Mouse (Mus musculus): ENCODE results near the gene Gnao1. TPM values are rescaled to one million over a fixed set of nuclear protein-coding genes. Genes with fewer than 3 reads are reported as not detected.

Gnao1 gene
- total and polyA plus RNA-seq, 2 experiments, result under 0.01 to 0.26 TPM

DNA sequence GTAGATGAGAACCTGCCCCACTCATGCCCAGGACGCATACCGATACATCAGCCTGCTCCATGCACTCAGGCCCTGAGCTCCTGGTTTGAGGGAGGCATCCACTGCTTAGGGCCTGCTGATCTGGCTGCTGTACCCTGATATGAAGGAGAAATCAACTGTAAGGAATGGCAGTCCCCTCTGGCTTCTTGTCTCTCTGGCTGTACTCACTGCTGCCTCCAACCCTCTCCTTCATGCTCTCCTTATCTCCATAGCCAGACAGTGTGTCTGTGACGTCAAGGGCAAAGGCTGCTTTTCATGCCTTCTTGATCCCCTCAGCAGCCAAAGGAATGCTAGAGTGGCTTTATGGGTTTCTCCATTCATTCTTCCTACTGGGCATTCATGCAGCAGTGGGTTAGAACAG is 92.3 kb downstream of the Gnao1 start:
- no peak overlapping the region for H3K27ac ChIP-seq (replicated peaks; ENCODE audit: insufficient read depth, low read depth, low read length)
- no peak for DNase-seq (ENCODE audit: extremely low read depth, low read depth, low spot score)

DNA sequence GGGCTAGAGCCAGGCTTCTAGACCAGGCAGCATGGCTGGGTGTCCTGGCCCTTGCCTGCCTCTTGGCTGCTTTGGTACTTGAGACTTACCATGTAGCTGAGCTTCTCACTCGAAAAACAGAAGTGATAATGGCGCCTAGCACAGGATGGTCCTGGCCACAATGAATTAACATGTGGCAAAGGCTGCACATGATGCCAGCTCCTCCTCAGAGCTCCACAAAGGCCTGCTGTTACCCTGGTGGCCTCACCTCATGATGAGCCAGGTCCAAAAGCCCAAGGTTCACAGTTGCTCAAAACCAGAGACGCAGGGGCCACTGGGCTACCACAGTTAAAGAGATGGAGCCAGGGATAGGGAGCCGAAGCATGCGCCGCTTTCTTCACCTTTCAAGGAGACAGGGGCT is 97.2 kb downstream of the Gnao1 start:
- no peak for TF ChIP-seq POLR2A (IDR thresholded peaks at IDR 0.05; ENCODE audit: extremely low read depth, insufficient read depth, low read length)
- no peak for TF ChIP-seq CTCF (IDR thresholded peaks at IDR 0.05; ENCODE audit: low read depth, low read length)
- Histone ChIP-seq H3K9ac (ENCODE audit: low read depth, low read length) (no peak overlapping the region), H3K36me3 (ENCODE audit: control insufficient read depth, insufficient read depth, low read length) (no peaks in the 10 kb centered on the region), H3K27me3 (ENCODE audit: control insufficient read depth, insufficient read depth, low read length) (no peaks in the 10 kb centered on the region), H3K4me3 (ENCODE audit: insufficient read depth, low read depth, low read length) (no peak overlapping the region), H3K79me2 (ENCODE audit: control insufficient read depth, insufficient read depth, low read length) (no peaks in the 10 kb centered on the region), H3K27ac (replicated peaks; ENCODE audit: insufficient read depth, low read depth, low read length) (no peak overlapping the region), H3K4me1 (ENCODE audit: control insufficient read depth, insufficient read depth, low read length) (peaks cover 5% of the 10 kb centered on the region)
- WGBS, result 90% methylated on average over 6 of the region's 6 CpGs
- DNase-seq (ENCODE audit: extremely low read depth, low read depth, low spot score), result no peak

More for the DNA sequence above, 92.3 kb downstream of the Gnao1 start:
- no peaks in the 10 kb centered on the region for H3K36me3 ChIP-seq (ENCODE audit: control insufficient read depth, insufficient read depth, low read length)
- no peaks in the 10 kb centered on the region for H3K27me3 ChIP-seq (ENCODE audit: control insufficient read depth, insufficient read depth, low read length)
- TF ChIP-seq CTCF (IDR thresholded peaks at IDR 0.05; ENCODE audit: low read depth, low read length), result no peak
- TF ChIP-seq POLR2A (IDR thresholded peaks at IDR 0.05; ENCODE audit: extremely low read depth, insufficient read depth, low read length), result no peak
- H3K4me3 ChIP-seq (ENCODE audit: insufficient read depth, low read depth, low read length), result no peak overlapping the region
- H3K79me2 ChIP-seq (ENCODE audit: control insufficient read depth, insufficient read depth, low read length), result no peaks in the 10 kb centered on the region
- no peaks in the 10 kb centered on the region for H3K4me1 ChIP-seq (ENCODE audit: control insufficient read depth, insufficient read depth, low read length)
- no peak overlapping the region for H3K9ac ChIP-seq (ENCODE audit: low read depth, low read length)
- WGBS, result 89% methylated on average over 3 of the region's 3 CpGs

DNA sequence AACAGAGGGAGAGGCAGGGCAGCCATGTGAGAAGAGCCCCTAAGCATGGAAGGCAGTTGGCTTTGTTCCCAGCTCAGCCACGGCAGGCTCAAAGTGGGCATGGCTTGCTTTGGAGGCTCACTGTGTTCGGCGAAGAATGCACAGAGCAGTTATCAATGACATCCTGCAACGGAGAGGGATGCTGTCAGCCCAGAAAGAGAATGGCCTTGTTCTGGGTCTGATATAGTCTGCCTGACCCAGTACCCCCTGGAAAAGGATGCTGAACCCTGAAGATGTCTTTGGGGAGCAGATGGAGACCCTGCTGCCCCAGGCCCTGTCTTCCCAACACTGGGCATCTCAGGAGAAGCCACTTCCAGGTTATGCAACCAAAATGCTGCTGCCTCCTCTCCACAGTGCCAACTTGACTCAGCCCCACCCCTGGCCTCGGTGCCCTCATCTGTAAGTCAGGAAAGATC is 98.2 kb downstream of the Gnao1 start:
- H3K27me3 ChIP-seq (ENCODE audit: control insufficient read depth, insufficient read depth, low read length), result no peaks in the 10 kb centered on the region
- H3K4me3 ChIP-seq (ENCODE audit: insufficient read depth, low read depth, low read length), result no peak overlapping the region
- no peaks in the 10 kb centered on the region for H3K36me3 ChIP-seq (ENCODE audit: control insufficient read depth, insufficient read depth, low read length)
- no peak overlapping the region for H3K27ac ChIP-seq (replicated peaks; ENCODE audit: insufficient read depth, low read depth, low read length)
- DNase-seq (ENCODE audit: extremely low read depth, low read depth, low spot score), result no peak
- WGBS, result 56% methylated on average over 5 of the region's 5 CpGs
- no peak overlapping the region for H3K9ac ChIP-seq (ENCODE audit: low read depth, low read length)
- peaks cover 10% of the 10 kb centered on the region for H3K4me1 ChIP-seq (ENCODE audit: control insufficient read depth, insufficient read depth, low read length)
- TF ChIP-seq POLR2A (IDR thresholded peaks at IDR 0.05; ENCODE audit: extremely low read depth, insufficient read depth, low read length) (no peak), CTCF (IDR thresholded peaks at IDR 0.05; ENCODE audit: low read depth, low read length) (no peak)
- H3K79me2 ChIP-seq (ENCODE audit: control insufficient read depth, insufficient read depth, low read length), result no peaks in the 10 kb centered on the region

DNA sequence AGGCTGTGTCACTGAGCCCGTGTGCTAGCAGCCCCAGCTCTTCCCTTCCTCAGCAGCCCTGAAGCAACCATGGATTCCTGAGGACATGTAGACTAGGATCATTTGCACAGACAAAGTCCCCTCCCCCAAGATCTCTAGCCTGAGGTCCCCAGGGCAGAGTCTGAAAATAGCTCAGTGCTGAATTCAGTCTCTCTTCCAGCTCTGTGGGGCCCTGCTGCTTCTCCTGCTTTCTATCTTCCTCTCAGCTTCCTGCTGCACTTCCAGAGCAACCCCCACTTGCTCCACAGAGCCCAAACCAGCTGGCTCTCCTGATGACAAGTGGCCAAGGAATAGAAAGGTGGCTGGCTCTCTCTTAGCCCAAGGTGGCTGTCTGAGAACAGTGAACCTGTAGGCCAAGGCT is 98.8 kb downstream of the Gnao1 start:
- Histone ChIP-seq H3K27ac (replicated peaks; ENCODE audit: insufficient read depth, low read depth, low read length) (no peak overlapping the region), H3K79me2 (ENCODE audit: control insufficient read depth, insufficient read depth, low read length) (no peaks in the 10 kb centered on the region), H3K36me3 (ENCODE audit: control insufficient read depth, insufficient read depth, low read length) (no peaks in the 10 kb centered on the region), H3K9ac (ENCODE audit: low read depth, low read length) (no peak overlapping the region), H3K4me1 (ENCODE audit: control insufficient read depth, insufficient read depth, low read length) (peaks cover 10% of the 10 kb centered on the region), H3K27me3 (ENCODE audit: control insufficient read depth, insufficient read depth, low read length) (no peaks in the 10 kb centered on the region), H3K4me3 (ENCODE audit: insufficient read depth, low read depth, low read length) (no peak overlapping the region)
- TF ChIP-seq POLR2A (IDR thresholded peaks at IDR 0.05; ENCODE audit: extremely low read depth, insufficient read depth, low read length) (no peak), CTCF (IDR thresholded peaks at IDR 0.05; ENCODE audit: low read depth, low read length) (no peak)
- DNase-seq (ENCODE audit: extremely low read depth, low read depth, low spot score), result no peak
- WGBS, result 63% methylated on average over 1 of the region's 1 CpGs

DNA sequence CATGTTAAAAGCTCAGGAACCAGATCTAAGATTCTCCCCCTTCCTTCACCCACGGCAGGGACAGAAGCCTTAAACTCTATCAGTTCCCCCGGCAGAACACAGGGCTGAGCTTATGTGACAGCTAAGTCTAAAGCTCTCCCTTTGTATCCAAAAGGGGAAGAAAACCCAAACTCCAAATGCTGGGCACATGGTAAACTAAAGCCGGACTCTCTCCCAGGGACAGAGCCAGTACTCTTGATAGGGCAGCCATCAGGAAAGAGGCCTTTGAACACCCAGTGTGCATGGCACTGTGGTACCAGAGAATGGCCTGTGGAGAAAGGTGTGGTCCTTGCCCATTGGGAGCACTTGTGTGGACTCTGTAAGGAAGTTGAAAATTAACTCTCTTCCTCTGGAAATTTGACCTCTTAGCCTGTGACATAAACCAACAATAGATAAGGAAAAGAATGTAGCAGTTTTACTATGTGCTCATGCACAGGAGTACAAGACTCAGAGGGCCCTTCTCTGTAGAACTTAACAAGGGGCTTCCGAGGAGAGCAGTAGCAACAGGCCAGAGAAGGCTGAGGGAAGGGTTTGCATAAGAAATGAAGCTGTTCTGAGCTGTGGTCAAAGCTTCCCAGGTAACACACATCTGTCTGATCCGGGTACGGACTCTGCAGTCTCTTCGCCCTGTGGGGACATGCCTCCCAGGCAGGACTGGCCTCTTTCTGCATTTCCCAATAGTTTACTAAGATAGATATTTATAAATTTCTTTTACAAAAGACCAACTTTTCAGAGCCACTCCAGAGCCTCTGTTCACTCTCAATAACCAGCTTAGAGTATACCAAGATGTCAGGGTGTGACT is 102.2 kb downstream of the Gnao1 start:
- Histone ChIP-seq H3K27me3 (ENCODE audit: control insufficient read depth, insufficient read depth, low read length) (no peaks in the 10 kb centered on the region), H3K9ac (ENCODE audit: low read depth, low read length) (no peak overlapping the region), H3K79me2 (ENCODE audit: control insufficient read depth, insufficient read depth, low read length) (no peaks in the 10 kb centered on the region), H3K36me3 (ENCODE audit: control insufficient read depth, insufficient read depth, low read length) (no peaks in the 10 kb centered on the region), H3K4me1 (ENCODE audit: control insufficient read depth, insufficient read depth, low read length) (peaks cover 10% of the 10 kb centered on the region), H3K4me3 (ENCODE audit: insufficient read depth, low read depth, low read length) (no peak overlapping the region), H3K27ac (replicated peaks; ENCODE audit: insufficient read depth, low read depth, low read length) (no peak overlapping the region)
- TF ChIP-seq CTCF (IDR thresholded peaks at IDR 0.05; ENCODE audit: low read depth, low read length), result no peak
- TF ChIP-seq POLR2A (IDR thresholded peaks at IDR 0.05; ENCODE audit: extremely low read depth, insufficient read depth, low read length), result no peak
- 31% methylated on average over 7 of the region's 7 CpGs for WGBS
- DNase-seq (ENCODE audit: extremely low read depth, low read depth, low spot score), result peak; percentile 88

DNA sequence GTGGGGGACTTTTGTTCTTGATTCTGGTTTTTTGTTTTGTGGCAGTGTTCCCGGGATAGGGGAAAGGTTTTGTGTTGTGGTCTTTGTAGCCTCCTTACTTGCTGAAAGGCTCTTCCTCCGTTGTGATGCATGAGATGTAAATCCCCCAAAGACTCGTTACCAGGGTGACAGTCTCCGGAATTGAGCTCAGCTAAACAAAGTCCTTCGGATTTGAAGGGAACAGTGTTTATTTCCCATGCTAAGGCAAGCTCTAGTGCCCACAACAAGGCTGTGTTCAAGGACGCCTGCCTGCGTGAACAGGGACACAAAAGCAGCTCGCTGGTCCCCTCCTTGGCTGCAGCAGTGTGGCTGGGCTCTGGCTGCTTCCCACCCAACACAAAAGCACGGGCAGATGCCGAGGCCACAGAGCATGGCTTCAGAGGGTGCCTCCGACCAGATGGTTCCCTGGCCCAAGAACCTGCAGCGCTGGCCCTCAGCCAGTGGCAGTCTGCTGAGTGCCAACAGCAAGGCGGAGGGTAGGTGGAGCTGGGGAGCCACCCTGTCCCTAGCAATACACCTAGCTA is 108.2 kb downstream of the Gnao1 start:
- no peak for DNase-seq (ENCODE audit: extremely low read depth, low read depth, low spot score)
- no peak for TF ChIP-seq POLR2A (IDR thresholded peaks at IDR 0.05; ENCODE audit: extremely low read depth, insufficient read depth, low read length)
- no peak for TF ChIP-seq CTCF (IDR thresholded peaks at IDR 0.05; ENCODE audit: low read depth, low read length)
- no peaks in the 10 kb centered on the region for H3K27me3 ChIP-seq (ENCODE audit: control insufficient read depth, insufficient read depth, low read length)
- no peak overlapping the region for H3K27ac ChIP-seq (replicated peaks; ENCODE audit: insufficient read depth, low read depth, low read length)
- H3K4me3 ChIP-seq (ENCODE audit: insufficient read depth, low read depth, low read length), result no peak overlapping the region
- 76% methylated on average over 13 of the region's 13 CpGs for WGBS
- H3K9ac ChIP-seq (ENCODE audit: low read depth, low read length), result no peak overlapping the region
- no peaks in the 10 kb centered on the region for H3K4me1 ChIP-seq (ENCODE audit: control insufficient read depth, insufficient read depth, low read length)
- no peaks in the 10 kb centered on the region for H3K36me3 ChIP-seq (ENCODE audit: control insufficient read depth, insufficient read depth, low read length)
- H3K79me2 ChIP-seq (ENCODE audit: control insufficient read depth, insufficient read depth, low read length), result no peaks in the 10 kb centered on the region

All from liver, adult 2 months (tissue).